In the genomic region with DNA sequence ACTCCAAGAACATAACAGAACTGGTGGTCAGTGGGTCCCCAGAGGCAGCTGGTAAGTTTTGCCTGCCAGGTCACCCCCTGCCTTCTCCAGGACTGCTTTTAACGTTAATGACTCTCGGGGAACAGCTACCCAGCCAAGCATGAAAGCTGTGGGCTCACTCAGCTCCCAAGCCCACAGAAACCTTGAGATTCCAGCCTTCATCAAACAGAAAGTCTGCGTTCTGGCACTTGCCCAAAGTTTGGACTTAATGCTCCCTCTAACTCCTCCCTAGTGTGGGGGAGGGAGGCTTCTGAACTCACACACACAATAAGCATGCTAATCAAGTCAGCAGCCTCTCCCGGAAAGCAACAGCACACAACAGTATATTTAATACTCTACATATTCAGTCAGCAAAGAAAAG, we compare ENCODE assay signal across 8 mouse cellular contexts.
DNase-seq lines count a peak whose midpoint lies in the region; ATAC-seq and TF ChIP-seq lines count a peak whose summit lies in the region.

No protein-coding gene starts in this region.

- peaks cover 2% of the 10 kb centered on the region; the same call in 1 of the 2 replicates for H3K4me1 ChIP-seq in kidney, adult 2 months (ENCODE audit: control insufficient read depth, insufficient read depth, low read length)
- H3K4me1 ChIP-seq in stomach, embryonic 16.5 days (ENCODE audit: control insufficient read depth, insufficient read depth, low read length) = peaks cover 17% of the 10 kb centered on the region

- ATAC-seq in stomach, embryonic 16.5 days (ENCODE audit: insufficient read depth, low FRiP score) = peak; percentile 91
- no peak for ATAC-seq in megakaryocyte, adult 5-6 weeks (ENCODE audit: poor library complexity, severe bottlenecking)

- 12% methylated on average over 4 of the region's 4 CpGs for WGBS in kidney, adult 2 months
- WGBS in stomach, embryonic 16.5 days = 10% methylated on average over 4 of the region's 4 CpGs

- no peak overlapping the region for H3K4me3 ChIP-seq in kidney, adult 2 months (ENCODE audit: insufficient read depth, low read depth, low read length)
- H3K4me3 ChIP-seq in stomach, embryonic 16.5 days (replicated peaks; ENCODE audit: low read length) = no peak overlapping the region

- no peak overlapping the region for H3K4me2 ChIP-seq in stomach, embryonic 16.5 days (ENCODE audit: low read depth, low read length)

- intact Hi-C loops in left cerebral cortex, postnatal 4 days (cut with DNase I) = loop anchor here (10.0 kb wide), 1 partner anchor 780 kb away; no protein-coding TSS in a partner anchor
- intact Hi-C loops in left cerebral cortex, postnatal 36 days (cut with DNase I) = no loop called here

- TF ChIP-seq POLR2A in kidney, adult 2 months (IDR thresholded peaks at IDR 0.05; ENCODE audit: low read depth, low read length) = no peak

- peak; percentile 71 for DNase-seq in left cerebral cortex, postnatal 4 days
- DNase-seq in left cerebral cortex, postnatal 36 days (ENCODE audit: low spot score in 2 of 2) = no peak
- peak; percentile 40 for DNase-seq in embryo, embryonic 10.5 days (ENCODE audit: low spot score)
- peak; percentile 68 for DNase-seq in heart, adult 8-10 months (ENCODE audit: low spot score)
- peak; percentile 89 for DNase-seq in kidney, adult 2 months
- DNase-seq in lung, postnatal 14 days = peak; percentile 72

- H3K9ac ChIP-seq in stomach, embryonic 16.5 days (ENCODE audit: low read length) = peak overlapping the region; percentile 16; the same call in 1 of the 2 replicates

- no peak for TF ChIP-seq CTCF in kidney, adult 2 months (conservative IDR thresholded peaks at IDR 0.05; ENCODE audit: insufficient read depth, insufficient read length, low read depth, low read length)

- H3K27ac ChIP-seq in kidney, adult 2 months (ENCODE audit: insufficient read depth, low read depth, low read length) = no peak overlapping the region
- H3K27ac ChIP-seq in stomach, embryonic 16.5 days (ENCODE audit: low read length) = peak overlapping the region; percentile 72

- no peaks in the 10 kb centered on the region for H3K27me3 ChIP-seq in kidney, adult 2 months (replicated peaks; ENCODE audit: control insufficient read depth, insufficient read depth, low read length)
- H3K27me3 ChIP-seq in stomach, embryonic 16.5 days (ENCODE audit: control insufficient read depth, insufficient read depth, low read length) = no peaks in the 10 kb centered on the region

- no peaks in the 10 kb centered on the region for H3K9me3 ChIP-seq in stomach, embryonic 16.5 days (replicated peaks; ENCODE audit: control insufficient read depth, low read length)

- H3K36me3 ChIP-seq in kidney, adult 2 months (ENCODE audit: control insufficient read depth, insufficient read depth, low read length) = no peaks in the 10 kb centered on the region; the same call in 1 of the 2 replicates
- H3K36me3 ChIP-seq in stomach, embryonic 16.5 days (ENCODE audit: control insufficient read depth, insufficient read depth, low read length) = peaks cover 10% of the 10 kb centered on the region

Comparison
In these comparisons a context has a peak if more than half of its experiments do, and no peak if none do; other contexts are left out.
1. DNase-seq: peak in left cerebral cortex, postnatal 4 days (single experiment), embryo, embryonic 10.5 days (single experiment), heart, adult 8-10 months (single experiment), kidney, adult 2 months (single experiment) and lung, postnatal 14 days (single experiment); none in left cerebral cortex, postnatal 36 days (0 of 2).